Mouse (Mus musculus): ENCODE results near the gene Ryr3. TPM values are rescaled to one million over a fixed set of nuclear protein-coding genes. Genes with fewer than 3 reads are reported as not detected.

Gene Ryr3
- polyA plus RNA-seq, 2 experiments = 1.2 to 3.0 TPM

DNA sequence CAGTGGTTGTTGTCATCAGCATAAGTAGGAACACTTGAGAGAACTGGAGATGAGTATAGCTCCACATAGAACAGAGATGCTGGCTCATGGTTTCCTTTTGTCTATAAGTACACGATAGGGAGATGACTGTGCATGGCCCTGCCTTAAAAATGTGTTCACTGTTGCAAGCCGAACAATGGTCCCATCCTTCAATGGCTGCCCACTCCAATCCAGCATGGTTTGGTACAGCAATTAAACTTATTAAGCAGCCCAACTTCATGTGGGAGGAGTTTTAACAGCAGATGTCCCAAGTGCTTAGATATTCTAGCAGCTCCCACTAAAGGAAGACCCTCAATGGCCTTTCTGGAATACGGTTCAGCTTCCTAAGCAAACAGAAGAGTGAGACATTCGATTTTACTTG lies 456.2 kb downstream of the Ryr3 start:
- H3K9ac ChIP-seq (ENCODE audit: low read depth, low read length, severe bottlenecking) = no peak overlapping the region
- no peak overlapping the region for H3K27ac ChIP-seq (replicated peaks; ENCODE audit: low read depth, low read length)
- no peak for TF ChIP-seq POLR2A (IDR thresholded peaks at IDR 0.05; ENCODE audit: borderline replicate concordance, extremely low read depth, insufficient read depth, insufficient read length)
- H3K27me3 ChIP-seq (ENCODE audit: control insufficient read depth, insufficient read depth, low read length) = no peaks in the 10 kb centered on the region
- no peaks in the 10 kb centered on the region for H3K36me3 ChIP-seq (ENCODE audit: control insufficient read depth, insufficient read depth, low read length)
- H3K4me2 ChIP-seq (replicated peaks; ENCODE audit: low read depth, low read length, severe bottlenecking) = no peak overlapping the region
- 79% methylated on average over 4 of the region's 4 CpGs for WGBS
- H3K9me3 ChIP-seq (ENCODE audit: control insufficient read depth, low read length) = no peaks in the 10 kb centered on the region
- DNase-seq (ENCODE audit: low spot score) = no peak
- no peak for ATAC-seq (ENCODE audit: low FRiP score, low read depth)
- H3K4me3 ChIP-seq (replicated peaks; ENCODE audit: low read length) = no peak overlapping the region
- H3K4me1 ChIP-seq (ENCODE audit: control insufficient read depth, insufficient read depth, low read length) = no peaks in the 10 kb centered on the region

GRCm38 (mm10) chr2:112759678-112760077 lies 457.2 kb downstream of the Ryr3 start:
- TF ChIP-seq POLR2A (IDR thresholded peaks at IDR 0.05; ENCODE audit: borderline replicate concordance, extremely low read depth, insufficient read depth, insufficient read length) = no peak
- WGBS = 75% methylated on average over 5 of the region's 5 CpGs
- H3K27ac ChIP-seq (replicated peaks; ENCODE audit: low read depth, low read length) = no peak overlapping the region
- ATAC-seq (ENCODE audit: low FRiP score, low read depth) (no peak), DNase-seq (ENCODE audit: low spot score) (no peak)
- H3K27me3 ChIP-seq (ENCODE audit: control insufficient read depth, insufficient read depth, low read length) = no peaks in the 10 kb centered on the region
- no peaks in the 10 kb centered on the region for H3K36me3 ChIP-seq (ENCODE audit: control insufficient read depth, insufficient read depth, low read length)
- no peaks in the 10 kb centered on the region for H3K9me3 ChIP-seq (ENCODE audit: control insufficient read depth, low read length)
- H3K4me2 ChIP-seq (replicated peaks; ENCODE audit: low read depth, low read length, severe bottlenecking) = no peak overlapping the region
- no peak overlapping the region for H3K4me3 ChIP-seq (replicated peaks; ENCODE audit: low read length)
- H3K9ac ChIP-seq (ENCODE audit: low read depth, low read length, severe bottlenecking) = no peak overlapping the region
- H3K4me1 ChIP-seq (ENCODE audit: control insufficient read depth, insufficient read depth, low read length) = no peaks in the 10 kb centered on the region

DNA sequence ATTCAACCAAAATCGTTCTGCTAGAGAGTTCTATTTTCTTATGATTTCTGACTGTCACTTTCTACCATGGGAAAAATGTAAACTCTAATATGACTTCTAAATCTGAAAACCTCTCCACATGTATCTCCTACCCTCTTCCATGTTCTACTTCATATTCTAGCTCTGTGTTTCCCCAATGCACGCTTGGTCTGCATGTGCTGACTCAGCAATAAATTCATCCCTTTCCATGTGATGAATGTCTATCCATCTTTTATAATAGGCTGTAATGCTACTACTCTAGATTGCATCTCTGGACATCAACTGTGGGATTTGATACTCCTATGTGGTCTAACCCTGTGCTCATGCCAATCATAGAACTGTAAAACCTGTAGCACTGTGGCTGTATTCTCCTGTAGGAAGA lies 458.2 kb downstream of the Ryr3 start:
- DNase-seq (ENCODE audit: low spot score) = no peak
- H3K4me3 ChIP-seq (replicated peaks; ENCODE audit: low read length) = no peak overlapping the region
- WGBS = 82% methylated on average over 2 of the region's 2 CpGs
- TF ChIP-seq POLR2A (IDR thresholded peaks at IDR 0.05; ENCODE audit: borderline replicate concordance, extremely low read depth, insufficient read depth, insufficient read length) = no peak
- no peak overlapping the region for H3K27ac ChIP-seq (replicated peaks; ENCODE audit: low read depth, low read length)
- no peak overlapping the region for H3K9ac ChIP-seq (ENCODE audit: low read depth, low read length, severe bottlenecking)
- H3K9me3 ChIP-seq (ENCODE audit: control insufficient read depth, low read length) = no peaks in the 10 kb centered on the region
- H3K27me3 ChIP-seq (ENCODE audit: control insufficient read depth, insufficient read depth, low read length) = no peaks in the 10 kb centered on the region
- H3K4me2 ChIP-seq (replicated peaks; ENCODE audit: low read depth, low read length, severe bottlenecking) = no peak overlapping the region
- ATAC-seq (ENCODE audit: low FRiP score, low read depth) = no peak
- no peaks in the 10 kb centered on the region for H3K36me3 ChIP-seq (ENCODE audit: control insufficient read depth, insufficient read depth, low read length)
- no peaks in the 10 kb centered on the region for H3K4me1 ChIP-seq (ENCODE audit: control insufficient read depth, insufficient read depth, low read length)

DNA sequence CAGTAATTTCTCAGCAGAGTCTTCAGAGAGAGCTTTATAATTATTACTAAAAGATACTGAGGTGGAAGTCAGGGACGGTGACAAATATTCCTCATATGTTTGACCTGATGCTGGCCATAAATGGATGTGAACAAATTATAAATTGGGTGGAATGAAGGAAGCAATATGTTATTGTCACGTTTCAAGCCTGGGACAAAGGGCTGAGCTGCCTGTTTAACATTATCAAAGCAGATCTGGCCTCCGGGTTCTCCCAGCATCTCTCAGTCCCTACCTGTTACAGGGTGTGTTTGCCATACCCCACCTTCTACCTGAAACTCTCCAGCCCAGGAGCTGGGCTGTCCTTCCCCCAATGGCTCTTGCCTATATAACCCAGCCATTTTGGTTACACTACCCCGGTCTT lies 463.6 kb downstream of the Ryr3 start:
- H3K4me3 ChIP-seq (replicated peaks; ENCODE audit: low read length) = no peak overlapping the region
- H3K9ac ChIP-seq (ENCODE audit: low read depth, low read length, severe bottlenecking) = no peak overlapping the region
- H3K27me3 ChIP-seq (ENCODE audit: control insufficient read depth, insufficient read depth, low read length) = no peaks in the 10 kb centered on the region
- H3K9me3 ChIP-seq (ENCODE audit: control insufficient read depth, low read length) = no peaks in the 10 kb centered on the region
- DNase-seq (ENCODE audit: low spot score) (no peak), ATAC-seq (ENCODE audit: low FRiP score, low read depth) (no peak)
- no peak overlapping the region for H3K4me2 ChIP-seq (replicated peaks; ENCODE audit: low read depth, low read length, severe bottlenecking)
- TF ChIP-seq POLR2A (IDR thresholded peaks at IDR 0.05; ENCODE audit: borderline replicate concordance, extremely low read depth, insufficient read depth, insufficient read length) = no peak
- WGBS = 80% methylated on average over 4 of the region's 4 CpGs
- no peak overlapping the region for H3K27ac ChIP-seq (replicated peaks; ENCODE audit: low read depth, low read length)
- no peaks in the 10 kb centered on the region for H3K4me1 ChIP-seq (ENCODE audit: control insufficient read depth, insufficient read depth, low read length)
- no peaks in the 10 kb centered on the region for H3K36me3 ChIP-seq (ENCODE audit: control insufficient read depth, insufficient read depth, low read length)

DNA sequence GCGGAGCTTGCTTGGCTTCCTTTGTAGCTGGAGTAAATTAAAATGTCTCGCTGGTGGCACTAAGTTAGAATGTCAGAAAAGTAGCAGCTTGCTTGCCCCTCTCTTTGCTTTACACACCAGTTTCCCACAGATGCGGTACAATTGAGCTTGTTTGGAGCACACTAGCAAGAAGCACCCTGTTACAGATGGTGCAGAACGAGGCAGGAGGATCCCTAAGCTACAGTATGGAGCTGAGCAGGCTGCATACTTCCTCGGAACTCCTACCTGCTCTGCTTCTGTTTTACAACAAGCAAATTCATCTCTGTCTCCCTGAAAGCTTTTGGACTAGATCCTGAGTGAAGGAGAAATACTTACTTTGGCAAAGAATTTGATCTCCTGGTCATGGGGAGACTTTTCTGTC lies 465.5 kb downstream of the Ryr3 start:
- no peak overlapping the region for H3K4me2 ChIP-seq (replicated peaks; ENCODE audit: low read depth, low read length, severe bottlenecking)
- H3K4me1 ChIP-seq (ENCODE audit: control insufficient read depth, insufficient read depth, low read length) = no peaks in the 10 kb centered on the region
- H3K27me3 ChIP-seq (ENCODE audit: control insufficient read depth, insufficient read depth, low read length) = no peaks in the 10 kb centered on the region
- DNase-seq (ENCODE audit: low spot score) (no peak), ATAC-seq (ENCODE audit: low FRiP score, low read depth) (no peak)
- H3K9me3 ChIP-seq (ENCODE audit: control insufficient read depth, low read length) = no peaks in the 10 kb centered on the region
- H3K36me3 ChIP-seq (ENCODE audit: control insufficient read depth, insufficient read depth, low read length) = no peaks in the 10 kb centered on the region
- no peak for TF ChIP-seq POLR2A (IDR thresholded peaks at IDR 0.05; ENCODE audit: borderline replicate concordance, extremely low read depth, insufficient read depth, insufficient read length)
- 57% methylated on average over 5 of the region's 5 CpGs for WGBS
- H3K4me3 ChIP-seq (replicated peaks; ENCODE audit: low read length) = no peak overlapping the region
- H3K9ac ChIP-seq (ENCODE audit: low read depth, low read length, severe bottlenecking) = no peak overlapping the region
- no peak overlapping the region for H3K27ac ChIP-seq (replicated peaks; ENCODE audit: low read depth, low read length)

DNA sequence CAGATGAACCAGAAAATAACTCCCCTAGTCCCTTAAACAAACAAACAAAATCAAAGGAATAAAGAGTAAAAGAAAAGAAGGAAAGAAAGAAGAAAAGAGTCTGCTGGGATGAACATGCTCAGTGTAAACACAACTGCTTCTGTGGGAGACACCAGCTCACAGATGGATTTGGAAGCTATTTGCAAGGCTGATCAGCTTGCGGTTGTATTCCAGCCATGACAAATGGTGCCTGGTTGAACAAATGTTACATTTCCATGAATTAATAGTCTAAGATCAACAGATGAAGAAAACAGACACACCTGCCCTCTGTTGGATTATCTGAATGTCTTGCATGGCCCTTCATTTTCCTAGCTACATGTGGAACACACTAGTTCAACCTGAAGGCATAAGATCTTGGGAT lies 468.4 kb downstream of the Ryr3 start:
- no peak overlapping the region for H3K4me2 ChIP-seq (replicated peaks; ENCODE audit: low read depth, low read length, severe bottlenecking)
- H3K27me3 ChIP-seq (ENCODE audit: control insufficient read depth, insufficient read depth, low read length) = no peaks in the 10 kb centered on the region
- ATAC-seq (ENCODE audit: low FRiP score, low read depth) (no peak), DNase-seq (ENCODE audit: low spot score) (no peak)
- TF ChIP-seq POLR2A (IDR thresholded peaks at IDR 0.05; ENCODE audit: borderline replicate concordance, extremely low read depth, insufficient read depth, insufficient read length) = no peak
- WGBS = 100% methylated on average over 1 of the region's 1 CpGs
- no peak overlapping the region for H3K27ac ChIP-seq (replicated peaks; ENCODE audit: low read depth, low read length)
- no peaks in the 10 kb centered on the region for H3K36me3 ChIP-seq (ENCODE audit: control insufficient read depth, insufficient read depth, low read length)
- H3K4me3 ChIP-seq (replicated peaks; ENCODE audit: low read length) = no peak overlapping the region
- H3K9me3 ChIP-seq (ENCODE audit: control insufficient read depth, low read length) = no peaks in the 10 kb centered on the region
- H3K9ac ChIP-seq (ENCODE audit: low read depth, low read length, severe bottlenecking) = no peak overlapping the region
- no peaks in the 10 kb centered on the region for H3K4me1 ChIP-seq (ENCODE audit: control insufficient read depth, insufficient read depth, low read length)
